25 mouse cellular contexts compared by ENCODE assay signal in genomic region chr8:108098598-108098997, GRCm38 (mm10).
DNase-seq lines count a peak whose midpoint lies in the region; ATAC-seq lines count a peak whose summit lies in the region.
"Had no signal": no experiment of that assay in that cellular context is flagged by ENCODE, and none has a peak within 500 bp of the region (broad histone marks: within the 10 kb centered on the region; RNA-seq: fewer than 3 reads in every experiment).

No protein-coding gene starts in this region.

- no peak overlapping the region for H3K4me2 ChIP-seq in midbrain, embryonic 12.5 days (replicated peaks)
- H3K4me2 ChIP-seq in hindbrain, embryonic 15.5 days, result no peak overlapping the region
- peak overlapping the region; percentile 3; the same call in 1 of the 2 replicates for H3K4me2 ChIP-seq in midbrain, embryonic 15.5 days
- H3K4me2 ChIP-seq: forebrain, embryonic 12.5 days; heart, embryonic 13.5 days; liver, embryonic 15.5 days; lung, embryonic 14.5 days had no signal

- peaks cover 24% of the 10 kb centered on the region for H3K4me1 ChIP-seq in midbrain, embryonic 12.5 days
- peaks cover 32% of the 10 kb centered on the region for H3K4me1 ChIP-seq in midbrain, embryonic 10.5 days
- H3K4me1 ChIP-seq in hindbrain, embryonic 15.5 days (replicated peaks), result peaks cover 18% of the 10 kb centered on the region
- peaks cover 30% of the 10 kb centered on the region for H3K4me1 ChIP-seq in midbrain, embryonic 15.5 days
- H3K4me1 ChIP-seq: heart, embryonic 13.5 days; liver, embryonic 15.5 days had no signal

- H3K4me3 ChIP-seq in midbrain, embryonic 12.5 days, result no peak overlapping the region
- no peak overlapping the region for H3K4me3 ChIP-seq in midbrain, embryonic 10.5 days
- no peak overlapping the region for H3K4me3 ChIP-seq in hindbrain, embryonic 15.5 days
- H3K4me3 ChIP-seq in midbrain, embryonic 15.5 days, result no peak overlapping the region
- H3K4me3 ChIP-seq: erythroblast, embryonic 14.5 days; forebrain, embryonic 12.5 days; heart, embryonic 13.5 days; liver, embryonic 15.5 days had no signal

- no peak for ATAC-seq in midbrain, embryonic 12.5 days (ENCODE audit: low FRiP score, low read depth)
- no peak for ATAC-seq in hindbrain, embryonic 15.5 days (ENCODE audit: low FRiP score, low read depth)
- no peak for ATAC-seq in midbrain, embryonic 15.5 days (replicated peaks)
- ATAC-seq: intestine, embryonic 16.5 days had no signal

- H3K27me3 ChIP-seq in midbrain, embryonic 12.5 days, result peaks cover 8% of the 10 kb centered on the region
- H3K27me3 ChIP-seq in midbrain, embryonic 10.5 days (ENCODE audit: low read depth, poor library complexity, severe bottlenecking), result peaks cover 7% of the 10 kb centered on the region
- H3K27me3 ChIP-seq in hindbrain, embryonic 15.5 days, result no peaks in the 10 kb centered on the region
- H3K27me3 ChIP-seq in midbrain, embryonic 15.5 days (replicated peaks), result no peaks in the 10 kb centered on the region
- H3K27me3 ChIP-seq: heart, embryonic 13.5 days; liver, embryonic 15.5 days had no signal

- WGBS in midbrain, embryonic 12.5 days, result 81% methylated on average over 13 of the region's 13 CpGs
- 93% methylated on average over 13 of the region's 13 CpGs for WGBS in midbrain, embryonic 10.5 days
- 57% methylated on average over 13 of the region's 13 CpGs for WGBS in hindbrain, embryonic 15.5 days
- WGBS in midbrain, embryonic 15.5 days, result 65% methylated on average over 13 of the region's 13 CpGs

- H3K36me3 ChIP-seq in midbrain, embryonic 12.5 days, result no peaks in the 10 kb centered on the region
- H3K36me3 ChIP-seq in midbrain, embryonic 10.5 days, result no peaks in the 10 kb centered on the region
- no peaks in the 10 kb centered on the region for H3K36me3 ChIP-seq in hindbrain, embryonic 15.5 days
- no peaks in the 10 kb centered on the region for H3K36me3 ChIP-seq in midbrain, embryonic 15.5 days (replicated peaks)
- H3K36me3 ChIP-seq: forebrain, embryonic 12.5 days; heart, embryonic 13.5 days; liver, embryonic 15.5 days had no signal

- H3K9me3 ChIP-seq in midbrain, embryonic 12.5 days, result no peaks in the 10 kb centered on the region
- H3K9me3 ChIP-seq in midbrain, embryonic 10.5 days (replicated peaks), result no peaks in the 10 kb centered on the region
- no peaks in the 10 kb centered on the region for H3K9me3 ChIP-seq in hindbrain, embryonic 15.5 days
- no peaks in the 10 kb centered on the region for H3K9me3 ChIP-seq in midbrain, embryonic 15.5 days
- H3K9me3 ChIP-seq: forebrain, embryonic 12.5 days; heart, embryonic 13.5 days; liver, embryonic 15.5 days had no signal

- no peak overlapping the region for H3K9ac ChIP-seq in midbrain, embryonic 12.5 days (replicated peaks)
- no peak overlapping the region for H3K9ac ChIP-seq in hindbrain, embryonic 15.5 days
- H3K9ac ChIP-seq in midbrain, embryonic 15.5 days, result no peak overlapping the region
- H3K9ac ChIP-seq: forebrain, embryonic 12.5 days; heart, embryonic 13.5 days; liver, embryonic 15.5 days; lung, embryonic 14.5 days had no signal

- H3K27ac ChIP-seq in midbrain, embryonic 12.5 days (replicated peaks), result peak overlapping the region; percentile 60
- H3K27ac ChIP-seq in midbrain, embryonic 10.5 days (replicated peaks), result no peak overlapping the region
- peak overlapping the region; percentile 18; the same call in 1 of the 2 replicates for H3K27ac ChIP-seq in hindbrain, embryonic 15.5 days (replicated peaks)
- H3K27ac ChIP-seq in midbrain, embryonic 15.5 days, result peak overlapping the region; percentile 61
- H3K27ac ChIP-seq: forebrain, embryonic 12.5 days; heart, embryonic 13.5 days; kidney, postnatal 0 days; liver, embryonic 15.5 days had no signal

- no peak for DNase-seq in midbrain, embryonic 10.5 days (ENCODE audit: low spot score)
- DNase-seq in left cerebral cortex, adult 18-20 months (ENCODE audit: low spot score in 2 of 2), result no peak
- DNase-seq in liver, result no peak
- DNase-seq: adrenal gland, adult 2 months; adrenal gland, postnatal 36 days; B cell, adult 2 months; cerebellum, adult 2 months; cerebellum, postnatal 14 days; gastrocnemius, postnatal 10 days; heart, postnatal 10 days; kidney, adult 8-10 months; kidney, postnatal 4 days; lung, embryonic 14.5 days; lung, postnatal 14 days; right cerebral cortex, postnatal 4 days; thymus, postnatal 4 days had no signal
